Mouse (Mus musculus) heart, adult 11 months (tissue): ENCODE measurements around the gene Axl.
"Not testable (repeated sequence)": the region's sequence is repeated elsewhere in the genome, so short reads cannot be mapped to it uniquely, and the experiment has no call there.

ENCODE experiments used
- DNase-seq: peaks from one replicate; pipeline ENCODE4 v3.0.0; 2022

Gene Axl

DNA sequence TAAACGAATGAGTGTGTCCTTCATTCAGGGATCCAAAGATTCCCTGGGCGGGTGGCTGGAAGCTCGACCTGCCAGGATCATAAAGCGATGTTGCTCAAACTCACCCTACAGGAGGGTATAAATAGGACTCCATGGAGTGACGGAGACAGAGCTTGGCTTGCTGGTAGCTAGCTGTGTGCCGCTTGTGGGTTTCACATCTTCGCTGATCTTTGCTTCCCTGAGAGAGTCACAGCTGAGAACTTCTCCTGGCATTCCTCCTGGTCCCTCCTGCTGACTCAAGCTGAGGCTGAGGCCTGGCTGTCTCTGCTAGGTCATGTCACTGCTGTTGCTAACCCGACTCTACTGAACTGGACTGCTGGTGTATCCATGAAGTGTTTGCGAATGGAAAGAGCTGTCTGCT is 4.5 kb upstream of the Axl start:
- not testable (repeated sequence) for DNase-seq

DNA sequence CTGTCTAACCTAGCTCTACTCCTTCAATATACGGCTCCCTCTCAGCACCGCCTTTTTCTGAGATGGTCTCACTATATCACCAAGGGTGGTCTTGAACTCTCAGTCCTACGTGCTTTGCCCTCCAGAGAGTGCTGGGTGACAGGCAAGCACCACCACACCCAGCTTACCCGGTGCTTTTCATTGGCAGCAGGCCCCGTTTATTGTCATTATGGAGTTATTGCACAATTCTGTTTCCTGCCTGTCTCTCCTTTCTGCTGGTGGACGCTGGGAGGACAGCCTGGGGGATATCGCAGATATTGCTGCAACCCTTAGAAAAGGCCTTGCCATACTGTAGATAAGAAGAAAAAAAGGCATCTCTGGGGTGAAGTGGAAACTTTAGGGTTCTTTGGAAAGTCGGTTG is 2.1 kb upstream of the Axl start:
- DNase-seq, result peak; percentile 97

DNA sequence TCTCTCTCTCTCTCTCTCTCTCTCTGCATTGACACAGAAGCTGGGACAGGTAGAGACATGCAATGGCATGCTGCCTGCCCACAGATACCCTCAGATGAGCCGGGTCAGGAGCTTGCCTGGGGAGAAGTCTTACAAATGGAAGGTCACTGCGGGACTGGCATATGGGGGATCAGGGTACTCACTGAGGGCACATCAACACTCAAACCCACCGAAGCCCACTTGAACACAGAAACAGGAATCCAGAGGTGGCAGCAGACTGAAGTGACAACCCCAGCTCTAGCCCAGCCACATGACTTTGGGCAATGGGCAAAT is 580 bp upstream of the Axl start:
- DNase-seq, result peak; percentile 95

- DNase-seq, result peak; percentile 97
These were observed 867 bp downstream of the Axl start for GRCm38 (mm10) chr7:25787456-25788219.

DNA sequence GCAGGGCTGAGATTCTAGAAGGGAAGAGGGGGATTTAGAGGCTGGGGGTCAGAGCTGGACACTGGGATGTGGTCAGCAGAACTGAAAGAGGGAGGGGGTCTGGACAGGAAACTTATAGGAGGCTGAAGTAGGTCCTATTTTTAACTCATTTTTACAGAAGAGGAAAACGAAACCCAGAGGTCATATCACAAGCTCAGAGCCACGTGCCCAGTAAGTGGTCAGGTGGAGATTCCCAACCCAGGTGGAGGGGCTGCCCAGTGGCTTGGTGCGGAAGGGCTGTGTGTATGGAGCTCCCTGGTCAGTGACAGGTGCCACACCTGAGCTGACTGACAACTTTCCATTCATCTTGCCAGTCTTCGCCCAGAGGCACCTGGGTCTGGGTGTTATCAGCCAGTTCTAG is 1.5 kb downstream of the Axl start:
- no peak for DNase-seq

DNA sequence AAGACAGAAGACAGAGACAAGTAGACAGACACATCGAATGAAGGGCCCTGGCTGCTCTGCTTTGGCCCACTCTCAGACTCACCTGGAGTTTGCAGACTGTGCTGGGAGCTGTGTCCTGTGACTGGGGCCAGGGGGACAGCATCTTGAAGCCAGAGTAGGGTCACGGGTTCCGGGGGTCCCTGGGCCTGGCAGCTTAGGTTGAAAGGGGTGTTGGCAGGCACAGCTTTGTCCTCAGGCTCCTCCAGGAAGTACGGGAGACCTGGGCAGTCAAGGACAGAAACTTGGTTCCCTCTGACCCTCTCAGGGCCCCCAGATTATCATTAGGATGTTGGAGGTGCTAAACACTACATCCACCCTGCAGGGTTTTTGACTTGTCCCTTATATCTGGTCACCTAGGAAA is 2.8 kb downstream of the Axl start:
- DNase-seq, result peak; percentile 85

- DNase-seq, result peak; percentile 83
These were observed 3.7 kb downstream of the Axl start for GRCm38 (mm10) chr7:25784808-25785207.

GRCm38 (mm10) chr7:25783746-25784145 is 4.8 kb downstream of the Axl start:
- DNase-seq, result peak; percentile 90

- peak; percentile 90 for DNase-seq
These were observed 5.8 kb downstream of the Axl start for GRCm38 (mm10) chr7:25782744-25783143.

DNA sequence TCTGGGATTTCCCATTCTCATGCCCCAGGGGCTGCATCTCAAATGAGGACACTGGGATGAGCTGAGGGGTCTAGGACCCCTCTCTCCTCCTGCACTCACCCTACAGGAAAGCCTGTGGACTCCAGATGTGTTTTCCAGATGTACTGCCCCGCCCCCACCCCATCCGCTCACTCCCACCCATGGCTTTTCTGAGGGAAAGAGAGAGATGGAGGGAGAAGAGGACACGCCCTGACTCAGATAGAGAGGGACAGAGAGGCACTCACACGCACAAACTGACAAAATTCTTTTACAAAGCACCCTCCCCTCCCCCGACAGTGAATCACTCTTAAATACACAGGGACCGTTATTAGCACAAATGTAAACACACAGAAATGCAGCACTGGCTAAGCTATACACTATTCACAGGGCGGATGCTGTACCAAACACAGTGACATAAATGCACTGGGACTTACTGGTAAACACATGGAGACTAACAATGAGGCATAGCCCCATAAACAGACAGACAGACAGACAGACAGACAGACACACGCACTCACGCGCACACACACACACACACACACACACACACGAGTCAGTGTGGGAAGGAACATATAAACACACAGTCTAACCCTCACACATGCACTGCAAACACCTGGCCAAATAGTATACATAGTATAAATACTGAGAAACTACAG is 6.4 kb downstream of the Axl start:
- no peak for DNase-seq

DNA sequence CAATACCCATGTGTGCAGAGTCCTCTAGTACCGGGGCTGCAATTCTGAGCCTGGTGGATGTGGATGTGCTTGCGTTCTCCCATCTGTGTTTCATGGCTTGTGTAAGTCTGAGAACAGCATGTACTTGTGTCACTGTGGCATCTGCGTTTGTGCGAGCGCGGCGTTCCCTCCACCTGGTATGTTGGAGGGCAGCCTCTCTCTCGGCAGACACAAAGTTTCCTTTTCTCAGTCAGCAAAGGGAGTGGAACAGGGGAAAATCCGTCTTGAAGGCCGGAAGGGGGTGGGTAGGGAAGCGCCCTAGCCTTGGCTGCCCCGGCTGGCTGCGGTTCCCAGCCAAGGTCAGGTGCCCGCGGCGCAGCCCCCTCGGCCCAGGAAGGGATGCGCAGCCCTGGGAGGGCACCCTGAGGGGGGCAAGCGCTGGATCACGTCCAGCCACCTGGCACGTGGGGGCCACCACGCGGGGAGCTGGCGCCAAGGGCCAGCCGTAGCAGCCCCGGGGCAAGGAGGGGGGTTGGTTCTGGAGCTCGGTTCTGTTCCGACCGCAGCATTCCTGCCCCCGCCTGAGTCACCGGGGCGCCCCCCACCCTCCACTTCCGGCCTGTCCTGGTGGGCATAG is 7.1 kb downstream of the Axl start:
- peak; percentile 98 for DNase-seq

- DNase-seq, result peak; percentile 97
These were observed 7.8 kb downstream of the Axl start for GRCm38 (mm10) chr7:25780753-25781152.

GRCm38 (mm10) chr7:25780021-25780420 is 8.5 kb downstream of the Axl start:
- peak; percentile 86 for DNase-seq

GRCm38 (mm10) chr7:25768229-25768628 is 20.3 kb downstream of the Axl start:
- DNase-seq, result peak; percentile 95

GRCm38 (mm10) chr7:25766108-25766507 is 22.4 kb downstream of the Axl start:
- DNase-seq, result no peak

DNA sequence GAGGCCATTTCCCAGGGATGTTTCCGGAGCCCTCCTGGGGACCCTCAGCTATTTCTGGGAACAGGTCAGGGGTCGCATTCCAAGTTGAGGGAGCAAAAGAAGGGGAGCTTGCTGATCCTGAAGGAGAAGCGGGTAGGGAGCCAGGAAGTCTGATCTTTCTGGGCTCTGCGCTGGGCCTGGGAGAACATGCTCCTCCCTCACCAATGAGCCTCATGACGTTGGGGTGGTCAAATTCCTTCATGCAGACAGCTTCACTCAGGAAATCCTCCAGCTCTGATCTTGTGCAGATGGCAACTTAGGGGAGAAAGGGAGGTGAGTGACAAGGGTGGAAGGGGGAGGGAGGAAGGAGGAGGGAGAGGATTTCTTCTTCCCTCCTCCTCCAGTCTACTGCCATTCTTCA is 24.3 kb downstream of the Axl start:
- DNase-seq, result peak; percentile 93

GRCm38 (mm10) chr7:25763678-25764077 is 24.8 kb downstream of the Axl start:
- DNase-seq, result peak; percentile 95

- peak; percentile 96 for DNase-seq
These were observed 27.2 kb downstream of the Axl start for GRCm38 (mm10) chr7:25761354-25761753.

- peak; percentile 99 for DNase-seq
These were observed 32.5 kb downstream of the Axl start for GRCm38 (mm10) chr7:25756011-25756410.

- no peak for DNase-seq
These were observed 33.1 kb downstream of the Axl start for GRCm38 (mm10) chr7:25755468-25755833.

DNA sequence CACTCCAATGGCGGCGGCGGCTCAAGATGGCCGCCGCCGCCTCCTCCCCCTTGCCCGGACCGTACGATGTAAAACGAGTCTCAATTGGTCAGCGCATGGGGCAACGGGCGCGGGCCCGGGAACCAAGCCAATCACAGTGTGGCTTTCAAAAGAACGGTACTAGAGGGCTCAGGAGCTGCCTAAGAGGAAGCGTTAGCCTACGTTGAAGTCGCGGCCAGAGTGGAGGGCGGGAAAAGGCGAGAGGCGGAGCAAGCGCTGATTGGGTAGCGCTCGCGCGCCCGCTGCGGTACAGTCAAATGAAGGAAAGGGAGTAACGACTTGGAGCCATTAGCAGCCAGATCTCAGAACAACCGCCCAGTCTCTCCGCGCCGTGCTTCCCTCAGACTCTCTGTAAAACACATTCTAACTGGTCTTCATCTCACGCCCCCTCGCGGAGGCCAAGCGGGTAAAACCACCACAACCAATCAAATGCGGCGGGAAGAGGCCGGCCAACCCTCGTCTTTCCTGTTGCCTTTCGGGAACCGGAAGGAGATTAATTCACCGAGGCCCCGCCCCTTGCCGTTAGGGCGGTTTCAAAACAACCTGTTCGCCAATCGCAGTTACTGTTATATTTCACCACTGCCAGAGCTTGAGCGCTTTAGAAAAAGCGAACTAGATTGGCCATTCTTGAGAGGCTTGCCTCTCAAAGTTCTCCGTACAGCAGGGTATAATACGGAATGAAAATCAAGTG is 33.6 kb downstream of the Axl start, which contains the start of gene Hnrnpul1:
TSS of gene Hnrnpul1 (minus strand) at position 20 of the 730 bp plus-strand sequence.
- DNase-seq, result peak; percentile 100

GRCm38 (mm10) chr7:25754439-25754737 is 34.1 kb downstream of the Axl start:
- DNase-seq, result no peak

GRCm38 (mm10) chr7:25753643-25754438 is 34.7 kb downstream of the Axl start:
- no peak for DNase-seq
